Mouse (Mus musculus) cerebellum, adult 9-11 months (tissue): Measurements from ENCODE around the gene Btd.

ENCODE experiments used
- DNase-seq: peaks from one replicate; pipeline ENCODE4 v3.0.0; 2022

Btd gene

GRCm38 (mm10) chr14:31647991-31648390 is 7.2 kb downstream of the Btd start:
- DNase-seq, result no peak

- DNase-seq, result no peak
These were observed 9.5 kb downstream of the Btd start for GRCm38 (mm10) chr14:31650347-31650746.

- no peak for DNase-seq
These were observed 10.4 kb downstream of the Btd start for GRCm38 (mm10) chr14:31651206-31651605.

GRCm38 (mm10) chr14:31652106-31652505 is 11.3 kb downstream of the Btd start:
- no peak for DNase-seq

GRCm38 (mm10) chr14:31652624-31653023 is 11.8 kb downstream of the Btd start:
- DNase-seq, result no peak

GRCm38 (mm10) chr14:31653101-31653875 is 12.5 kb downstream of the Btd start:
- no peak for DNase-seq

GRCm38 (mm10) chr14:31654816-31655215 is 14.0 kb downstream of the Btd start:
- no peak for DNase-seq

GRCm38 (mm10) chr14:31655406-31655805 is 14.6 kb downstream of the Btd start:
- DNase-seq, result no peak

GRCm38 (mm10) chr14:31656386-31656785 is 15.6 kb downstream of the Btd start:
- DNase-seq, result no peak

GRCm38 (mm10) chr14:31656857-31657645 is 16.2 kb downstream of the Btd start:
- peak; percentile 67 for DNase-seq

GRCm38 (mm10) chr14:31658126-31658680 is 17.4 kb downstream of the Btd start:
- DNase-seq, result no peak

GRCm38 (mm10) chr14:31659501-31660181 is 18.8 kb downstream of the Btd start:
- DNase-seq, result no peak

GRCm38 (mm10) chr14:31660312-31661093 is 19.7 kb downstream of the Btd start:
- peak; percentile 51 for DNase-seq

- peak; percentile 91 for DNase-seq
These were observed 21.1 kb downstream of the Btd start for GRCm38 (mm10) chr14:31661671-31662554.

GRCm38 (mm10) chr14:31662555-31663211 is 21.9 kb downstream of the Btd start:
- DNase-seq, result peak; percentile 62

- no peak for DNase-seq
These were observed 22.7 kb downstream of the Btd start for GRCm38 (mm10) chr14:31663376-31664099.

- no peak for DNase-seq
These were observed 23.5 kb downstream of the Btd start for GRCm38 (mm10) chr14:31664100-31664902.

- no peak for DNase-seq
These were observed 24.2 kb downstream of the Btd start for GRCm38 (mm10) chr14:31664903-31665565.

GRCm38 (mm10) chr14:31665566-31665940 is 24.7 kb downstream of the Btd start:
- no peak for DNase-seq
